Mouse (Mus musculus): Measurements from ENCODE around the gene BC025446.

DNA sequence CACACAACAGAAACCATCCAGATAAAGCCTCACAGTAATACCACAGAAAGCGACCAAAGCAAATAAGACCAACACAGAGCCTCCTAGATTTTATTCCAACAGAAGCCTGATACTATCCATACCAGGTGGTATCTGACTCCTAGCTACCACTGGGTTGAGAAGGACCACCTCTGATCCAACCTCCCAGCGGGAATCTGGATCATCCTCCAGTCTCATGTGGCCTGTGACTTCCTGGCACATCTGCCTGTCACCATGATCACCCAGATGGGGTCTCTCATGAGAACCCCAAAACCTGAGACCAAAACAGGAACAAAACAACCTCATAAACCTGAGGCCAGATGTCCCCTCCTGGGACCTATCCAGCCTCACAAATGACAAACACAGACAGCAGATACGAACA lies 38.5 kb downstream of the BC025446 start:
- no peak for TF ChIP-seq CTCF (IDR thresholded peaks at IDR 0.05; ENCODE audit: low read depth, low read length)
- TF ChIP-seq GATA1 (IDR thresholded peaks at IDR 0.05; ENCODE audit: borderline replicate concordance, low read length): no peak
- no peak for TF ChIP-seq TAL1 (conservative IDR thresholded peaks at IDR 0.05; ENCODE audit: low read depth, low read length)
- no peak for TF ChIP-seq POLR2AphosphoS5 (IDR thresholded peaks at IDR 0.05; ENCODE audit: insufficient replicate concordance, low read depth, low read length)

Data from G1E (cell line).